Mouse (Mus musculus) thymus, adult 2 months (tissue): ENCODE measurements around the gene Bcl11a. TPM values are rescaled to one million over a fixed set of nuclear protein-coding genes. Genes with fewer than 3 reads are reported as not detected.

Experiments
- DNase-seq: peaks from one replicate; pipeline ENCODE4 v3.0.0; 2021
- H3K27ac ChIP-seq: fragments of 200-500 bp; 2 replicates; pipeline ENCODE4 v1.5.1; 2012; ENCODE audit warnings: low read length, control low read depth; ENCODE audit not compliant: control insufficient read depth, insufficient read depth
- H3K27me3 ChIP-seq: fragments of 200-500 bp; 2 replicates; pipeline ENCODE4 v1.6.1; 2012; ENCODE audit warnings: mild to moderate bottlenecking, low read length, moderate library complexity, mixed read lengths; ENCODE audit not compliant: control insufficient read depth, insufficient read depth
- H3K36me3 ChIP-seq: fragments of 200-500 bp; 2 replicates; pipeline ENCODE4 v1.6.1; 2012; ENCODE audit warnings: mild to moderate bottlenecking, low read length, moderate library complexity; ENCODE audit not compliant: control insufficient read depth, insufficient read depth
- H3K4me1 ChIP-seq: fragments of 200-500 bp; replicated peaks from 2 replicates; pipeline ENCODE4 v1.6.1; 2012; ENCODE audit warnings: low read length; ENCODE audit not compliant: control insufficient read depth, insufficient read depth
- H3K4me3 ChIP-seq: fragments of 200-500 bp; 2 replicates; pipeline ENCODE4 v1.5.1; 2012; ENCODE audit warnings: mild to moderate bottlenecking, low read length, control low read depth, moderate library complexity; ENCODE audit not compliant: control insufficient read depth, insufficient read depth
- CTCF ChIP-seq: fragments of 200-500 bp; IDR thresholded peaks from 2 replicates; pipeline ENCODE4 v1.5.1; 2012; ENCODE audit warnings: mild to moderate bottlenecking, control low read depth, low read length, moderate library complexity, borderline replicate concordance; ENCODE audit not compliant: control insufficient read depth, poor library complexity, insufficient read depth; ENCODE audit errors: extremely low read depth
- POLR2A ChIP-seq: fragments of 200-500 bp; IDR thresholded peaks from 2 replicates; pipeline ENCODE4 v1.6.1; 2012; ENCODE audit warnings: mild to moderate bottlenecking, low read length, control low read depth, moderate library complexity; ENCODE audit not compliant: control insufficient read depth, poor library complexity, insufficient read depth; ENCODE audit errors: extremely low read depth
- WGBS: fragments of 180-500 bp; shearing (Covaris S2); methylation state at CpG from one replicate; pipeline ENCODE4 v1.1.7; 2018; 5-methylcytosine and 5-hydroxymethylcytosine counted together
- polyA plus RNA-seq: library from polyadenylated mRNA; depleted of rRNA; stranded (reverse); fragments of >200 nt; gene quantifications from 2 replicates; pipeline ENCODE4 v1.2.3, GENCODE M21; 2012

Bcl11a gene
- polyA plus RNA-seq, 1 experiment: 2.7 TPM

GRCm38 (mm10) chr11:24094086-24094487, 16.2 kb downstream of the Bcl11a start:
- no peak overlapping the region for H3K4me3 ChIP-seq
- no peaks in the 10 kb centered on the region for H3K36me3 ChIP-seq
- H3K27me3 ChIP-seq: no peaks in the 10 kb centered on the region
- 85% methylated on average over 5 of the region's 5 CpGs for WGBS
- TF ChIP-seq CTCF: no peak
- TF ChIP-seq POLR2A: no peak
- H3K27ac ChIP-seq: no peak overlapping the region
- DNase-seq: no peak
- H3K4me1 ChIP-seq: no peaks in the 10 kb centered on the region

GRCm38 (mm10) chr11:24095236-24095635, 17.4 kb downstream of the Bcl11a start:
- no peak for DNase-seq
- WGBS: 95% methylated on average over 9 of the region's 9 CpGs
- no peak overlapping the region for H3K4me3 ChIP-seq
- H3K36me3 ChIP-seq: no peaks in the 10 kb centered on the region
- H3K27me3 ChIP-seq: no peaks in the 10 kb centered on the region
- TF ChIP-seq CTCF (no peak), POLR2A (no peak)
- no peaks in the 10 kb centered on the region for H3K4me1 ChIP-seq
- H3K27ac ChIP-seq: no peak overlapping the region

GRCm38 (mm10) chr11:24095656-24096353, 17.9 kb downstream of the Bcl11a start:
- H3K4me1 ChIP-seq: no peaks in the 10 kb centered on the region
- no peak overlapping the region for H3K27ac ChIP-seq
- no peaks in the 10 kb centered on the region for H3K36me3 ChIP-seq
- no peak for DNase-seq
- 95% methylated on average over 7 of the region's 7 CpGs for WGBS
- TF ChIP-seq POLR2A (no peak), CTCF (no peak)
- no peaks in the 10 kb centered on the region for H3K27me3 ChIP-seq
- H3K4me3 ChIP-seq: no peak overlapping the region

GRCm38 (mm10) chr11:24096483-24096882, 18.6 kb downstream of the Bcl11a start:
- DNase-seq: no peak
- 89% methylated on average over 6 of the region's 6 CpGs for WGBS
- Histone ChIP-seq H3K4me3 (no peak overlapping the region), H3K4me1 (no peaks in the 10 kb centered on the region), H3K27me3 (no peaks in the 10 kb centered on the region), H3K36me3 (no peaks in the 10 kb centered on the region), H3K27ac (no peak overlapping the region)
- no peak for TF ChIP-seq CTCF
- TF ChIP-seq POLR2A: no peak

- Histone ChIP-seq H3K4me3 (no peak overlapping the region), H3K4me1 (no peaks in the 10 kb centered on the region), H3K27ac (no peak overlapping the region), H3K36me3 (no peaks in the 10 kb centered on the region), H3K27me3 (no peaks in the 10 kb centered on the region)
- no peak for TF ChIP-seq CTCF
- no peak for TF ChIP-seq POLR2A
- 87% methylated on average over 6 of the region's 6 CpGs for WGBS
- DNase-seq: no peak
These were observed 19.2 kb downstream of the Bcl11a start for GRCm38 (mm10) chr11:24097026-24097425.

GRCm38 (mm10) chr11:24098069-24098468, 20.2 kb downstream of the Bcl11a start:
- no peaks in the 10 kb centered on the region for H3K36me3 ChIP-seq
- DNase-seq: no peak
- no peak for TF ChIP-seq POLR2A
- no peak for TF ChIP-seq CTCF
- H3K4me1 ChIP-seq: no peaks in the 10 kb centered on the region
- no peaks in the 10 kb centered on the region for H3K27me3 ChIP-seq
- no peak overlapping the region for H3K27ac ChIP-seq
- WGBS: 82% methylated on average over 5 of the region's 5 CpGs
- no peak overlapping the region for H3K4me3 ChIP-seq
